Mouse (Mus musculus) midbrain, embryonic 14.5 days (tissue): Measurements from ENCODE around the gene Eif6. TPM values are rescaled to one million over a fixed set of nuclear protein-coding genes. Genes with fewer than 3 reads are reported as not detected.
A peak's percentile ranks its signal among the peaks of the same experiment; 100 is the strongest.

ENCODE experiments used
- ATAC-seq: fragments of 200-750 bp; cut with Nextera tagmentation; 2 replicates; pipeline ENCODE4 v1.8.0; 2017; ENCODE audit warnings: moderate number of reproducible peaks, moderate library complexity; ENCODE audit not compliant: low FRiP score, low TSS enrichment
- DNase-seq: peaks from one replicate; pipeline ENCODE4 v3.0.0-alpha.2; 2015
- H3K27ac ChIP-seq: fragments of 300-500 bp; sonication (generic); replicated peaks from 2 replicates; pipeline ENCODE4 v1.5.1; 2014; ENCODE audit warnings: mild to moderate bottlenecking, low read depth, low read length, moderate library complexity
- H3K27me3 ChIP-seq: fragments of 300-500 bp; sonication (generic); 2 replicates; pipeline ENCODE4 v1.6.1; 2014; ENCODE audit warnings: low read length, control low read depth, mixed read lengths; ENCODE audit not compliant: control insufficient read depth, insufficient read depth
- H3K36me3 ChIP-seq: fragments of 300-500 bp; sonication (generic); 2 replicates; pipeline ENCODE4 v1.6.1; 2014; ENCODE audit warnings: low read length, control low read depth; ENCODE audit not compliant: control insufficient read depth, insufficient read depth
- H3K4me1 ChIP-seq: fragments of 300-500 bp; sonication (generic); 2 replicates; pipeline ENCODE4 v1.6.1; 2014; ENCODE audit warnings: mild to moderate bottlenecking, antibody characterized with exemption, low read length, control low read depth; ENCODE audit not compliant: control insufficient read depth, insufficient read depth
- H3K4me2 ChIP-seq: fragments of 300-500 bp; sonication (generic); 2 replicates; pipeline ENCODE4 v1.6.1; 2014; ENCODE audit warnings: mild to moderate bottlenecking, low read length, moderate library complexity
- H3K4me3 ChIP-seq: fragments of 300-500 bp; sonication (generic); replicated peaks from 2 replicates; pipeline ENCODE4 v1.5.1; 2014; ENCODE audit warnings: low read depth, low read length
- H3K9ac ChIP-seq: fragments of 300-500 bp; sonication (generic); replicated peaks from 2 replicates; pipeline ENCODE4 v1.6.1; 2014; ENCODE audit warnings: mild to moderate bottlenecking, low read length, moderate library complexity
- H3K9me3 ChIP-seq: fragments of 300-500 bp; sonication (generic); 2 replicates; pipeline ENCODE4 v1.6.1; 2016; ENCODE audit warnings: low read length, control low read depth, mixed read lengths; ENCODE audit not compliant: control insufficient read depth
- WGBS: fragments of 180-500 bp; shearing (Covaris S2); extraction: QIAGEN DNeasy Blood & Tissue Kit; methylation state at CpG from one replicate; pipeline ENCODE4 v1.1.7; 2014; 5-methylcytosine and 5-hydroxymethylcytosine counted together
- polyA plus RNA-seq: library from polyadenylated mRNA; unstranded; fragments of >200 nt; fragmentation: Nextera tagmentation; extraction: Ambion mirVana; gene quantifications from 2 replicates; pipeline ENCODE4 v1.2.1, GENCODE M21; 2014

The Eif6 gene
- polyA plus RNA-seq, 1 experiment from 2014 or later, result 134 TPM

- peak; percentile 74 for DNase-seq
- peak overlapping the region; percentile 71 for H3K4me3 ChIP-seq
- under 1% methylated on average over 44 of the region's 44 CpGs for WGBS
- no peaks in the 10 kb centered on the region for H3K9me3 ChIP-seq
- H3K27ac ChIP-seq, result peak overlapping the region; percentile 92
- peak overlapping the region; percentile 72 for H3K4me2 ChIP-seq
- 0 out of 2 replicates have a peak, but pooled peaks cover 2% of the 10 kb centered on the region for H3K27me3 ChIP-seq
- peaks cover 24% of the 10 kb centered on the region for H3K4me1 ChIP-seq
- peak; percentile 77 for ATAC-seq
- H3K36me3 ChIP-seq, result no peaks in the 10 kb centered on the region
- peak overlapping the region; percentile 96 for H3K9ac ChIP-seq
Observed at GRCm38 (mm10) chr2:155775685-155776263, 51.0 kb downstream of the Eif6 start.

GRCm38 (mm10) chr2:155774927-155775684 is 51.6 kb downstream of the Eif6 start, which contains the start of gene Mmp24:
Mmp24 (plus strand) TSS chr2:155775342.
- Histone ChIP-seq H3K9me3 (no peaks in the 10 kb centered on the region), H3K4me3 (peak within 1 kb of the TSS; percentile 71), H3K4me2 (peak within 1 kb of the TSS; percentile 72), H3K4me1 (peaks cover 24% of the 10 kb centered on the region), H3K9ac (peak within 1 kb of the TSS; percentile 96), H3K36me3 (no peaks in the 10 kb centered on the region), H3K27ac (peak within 1 kb of the TSS; percentile 92), H3K27me3 (0 out of 2 replicates have a peak, but pooled peaks cover 2% of the 10 kb centered on the region)
- WGBS, result 2% methylated on average over 70 of the region's 100 CpGs
- peak; percentile 71 for DNase-seq
- ATAC-seq, result peak; percentile 32; the same call in 1 of the 2 replicates

GRCm38 (mm10) chr2:155774261-155774926 is 52.3 kb downstream of the Eif6 start:
- WGBS, result 62% methylated on average over 11 of the region's 11 CpGs
- Histone ChIP-seq H3K4me1 (peaks cover 24% of the 10 kb centered on the region), H3K27me3 (0 out of 2 replicates have a peak, but pooled peaks cover 2% of the 10 kb centered on the region), H3K9me3 (no peaks in the 10 kb centered on the region), H3K36me3 (no peaks in the 10 kb centered on the region), H3K9ac (peak overlapping the region; percentile 96; the same call in 1 of the 2 replicates), H3K4me2 (peak overlapping the region; percentile 72), H3K27ac (peak overlapping the region; percentile 92; the same call in 1 of the 2 replicates), H3K4me3 (peak overlapping the region; percentile 45)
- DNase-seq, result no peak
- no peak for ATAC-seq

GRCm38 (mm10) chr2:155773664-155774063 is 53.1 kb downstream of the Eif6 start:
- ATAC-seq (no peak), DNase-seq (no peak)
- Histone ChIP-seq H3K27me3 (0 out of 2 replicates have a peak, but pooled peaks cover 2% of the 10 kb centered on the region), H3K27ac (no peak overlapping the region), H3K4me2 (no peak overlapping the region), H3K9ac (no peak overlapping the region), H3K4me1 (peaks cover 24% of the 10 kb centered on the region), H3K4me3 (no peak overlapping the region), H3K9me3 (no peaks in the 10 kb centered on the region), H3K36me3 (no peaks in the 10 kb centered on the region)
- 66% methylated on average over 4 of the region's 4 CpGs for WGBS

Other genes with a start within 250 kb of the Eif6 start
- 14.8 and 15.2 TPM in 2 replicates for gene Gss, start 234.1 kb downstream of the Eif6 start, polyA plus RNA-seq
- gene Myh7b, start 215.7 kb downstream of the Eif6 start, polyA plus RNA-seq, result 0.64 and 0.77 TPM in 2 replicates
- gene Trpc4ap, start 134.5 kb downstream of the Eif6 start, polyA plus RNA-seq, result 154 and 171 TPM in 2 replicates
- 42.6 and 47.2 TPM in 2 replicates for gene Edem2, start 97.5 kb downstream of the Eif6 start, polyA plus RNA-seq
- not detected in 2 replicates for gene Gm17581, start 91.1 kb downstream of the Eif6 start, polyA plus RNA-seq
- gene Procr, start 75.8 kb downstream of the Eif6 start, polyA plus RNA-seq, result 1.1 and 2.3 TPM in 2 replicates
- gene Mmp24, start 51.6 kb downstream of the Eif6 start, polyA plus RNA-seq, result 17.7 and 24.6 TPM in 2 replicates
- gene BC029722, start 7.5 kb downstream of the Eif6 start, polyA plus RNA-seq, result 25.5 and 38.5 TPM in 2 replicates
- gene Fam83c, start 7.9 kb upstream of the Eif6 start, polyA plus RNA-seq, result 0.38 and 0.41 TPM in 2 replicates
- 45.0 and 58.6 TPM in 2 replicates for gene Uqcc1, start 103.4 kb upstream of the Eif6 start, polyA plus RNA-seq
- not detected in 2 replicates for gene Gm15557, start 113.8 kb upstream of the Eif6 start, polyA plus RNA-seq
- gene Gdf5, start 118.4 kb upstream of the Eif6 start, polyA plus RNA-seq, result 0.36 and 0.70 TPM in 2 replicates
- gene Cep250, start 129.5 kb upstream of the Eif6 start, polyA plus RNA-seq, result 10.6 and 12.8 TPM in 2 replicates
- gene 6430550D23Rik, start 181.1 kb upstream of the Eif6 start, polyA plus RNA-seq, result 1.5 and 1.7 TPM in 2 replicates
- 379 and 435 TPM in 2 replicates for gene Ergic3, start 181.1 kb upstream of the Eif6 start, polyA plus RNA-seq
- 0.09 TPM in 1 of 2 replicates, not detected in the other for gene Fer1l4, start 226.0 kb upstream of the Eif6 start, polyA plus RNA-seq
- 4.7 and 6.0 TPM in 2 replicates for gene Spag4, start 238.2 kb upstream of the Eif6 start, polyA plus RNA-seq